Mouse (Mus musculus): ENCODE data around the gene Atp13a4.

DNA sequence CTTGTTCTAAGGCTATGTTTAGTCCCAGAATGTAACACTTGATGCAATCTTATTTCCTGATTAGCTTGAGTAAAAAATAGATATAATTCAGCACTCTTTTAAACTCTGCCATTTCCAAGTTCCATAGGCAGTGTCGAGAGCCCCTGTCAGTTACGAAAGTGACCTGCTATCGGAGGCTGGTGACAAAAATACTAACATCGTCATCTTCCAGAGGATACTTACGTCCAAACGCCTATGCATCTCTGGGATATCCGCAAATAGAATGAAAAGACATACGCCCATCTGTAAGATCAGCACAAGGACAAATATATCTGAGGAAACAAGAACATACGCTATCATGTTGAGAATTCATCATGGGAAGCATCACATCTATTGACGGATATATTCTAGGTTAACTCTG is 137.3 kb downstream of the Atp13a4 start:
- TF ChIP-seq USF1 (IDR thresholded peaks at IDR 0.05; ENCODE audit: low read depth) (no peak), POLR2A (IDR thresholded peaks at IDR 0.05; ENCODE audit: insufficient read length, low read depth) (no peak)
